Mouse (Mus musculus) heart, postnatal 25 days (tissue): ENCODE measurements around the gene Snrnp35. TPM values are rescaled to one million over a fixed set of nuclear protein-coding genes. Genes with fewer than 3 reads are reported as not detected.

Source experiments
- DNase-seq: peaks from one replicate; pipeline ENCODE4 v3.0.0; 2022; ENCODE audit warnings: low spot score
- intact Hi-C: fragments of 180-260 bp; cut with DNase I; formaldehyde crosslinking; loops from one replicate; pipeline ENCODE4 v1.15.1; 2025
- total RNA-seq, 2 experiments: library from RNA; stranded (reverse); gene quantifications; 2 replicates each; pipeline ENCODE4 v1.2.3; 2021

Snrnp35 gene
- total RNA-seq: 10 to 100 TPM; 10.0 to 12.7 TPM

DNA sequence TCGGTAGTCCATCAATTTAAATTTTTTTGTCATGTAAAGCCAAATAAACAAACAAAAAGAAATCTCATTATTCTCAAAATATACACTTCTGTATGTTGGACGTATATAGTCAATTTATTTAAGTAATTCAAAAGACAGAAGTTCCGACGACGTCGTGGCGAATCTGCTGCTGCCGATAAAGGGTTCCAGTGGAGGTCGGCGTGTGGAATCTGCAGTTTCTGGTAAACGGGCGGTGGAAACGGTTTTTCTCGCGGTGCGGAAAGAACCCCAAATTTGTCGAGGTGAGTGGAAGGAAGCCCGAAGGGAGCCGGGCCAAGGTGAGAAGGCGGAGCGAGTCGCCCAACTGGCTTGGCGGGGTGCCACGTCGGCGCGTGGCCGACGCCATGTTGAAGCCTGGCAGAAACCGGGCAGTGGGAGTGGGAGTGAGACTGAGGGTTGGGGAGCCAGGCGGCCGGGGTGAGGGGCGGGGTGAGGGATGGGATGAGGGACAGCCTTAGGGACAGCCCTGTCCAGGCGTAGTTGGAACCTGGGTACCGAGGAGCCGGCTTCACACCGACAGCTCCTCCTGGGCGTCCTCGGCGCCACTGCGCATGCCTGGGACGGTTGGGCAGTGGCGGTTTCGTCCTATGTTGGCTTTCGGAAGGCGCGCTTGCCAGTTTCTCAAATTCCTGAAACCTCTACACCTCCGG is at the start of gene Snrnp35:
Gene Snrnp35, plus strand, starts transcription at position 169 of the 689 bp plus-strand sequence.
- intact Hi-C loops: loop anchor here (5.0 kb wide), 2 partner anchors 36 to 54 kb away; no protein-coding TSS in a partner anchor
- DNase-seq: peak; percentile 86

DNA sequence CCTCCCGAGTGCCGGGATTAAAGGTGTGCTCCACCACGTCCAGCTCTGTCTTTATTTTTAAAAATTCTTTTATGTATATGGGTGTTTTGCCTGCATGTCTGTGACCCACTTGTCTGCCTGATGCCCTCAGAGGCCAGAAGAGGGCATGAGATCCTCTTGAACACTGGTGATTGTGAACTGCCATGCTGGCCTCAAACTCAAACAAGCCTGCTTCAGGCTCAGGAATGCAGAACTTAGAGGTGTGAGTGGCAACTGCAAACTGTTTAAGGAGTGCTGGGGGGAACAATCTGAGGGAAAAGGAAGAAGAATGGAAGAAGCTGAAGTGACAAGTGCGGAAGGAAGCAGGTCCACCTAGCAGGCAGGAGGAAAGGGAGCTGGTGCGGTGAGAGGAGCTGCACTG is 44.7 kb upstream of the Snrnp35 start:
- no peak for DNase-seq
- intact Hi-C loops: loop anchor here (5.0 kb wide), 1 partner anchor 39 kb away; the partner anchor contains the start of gene Rilpl2

- DNase-seq: no peak
- intact Hi-C loops: loop anchor here (5.0 kb wide), 1 partner anchor 39 kb away; the partner anchor contains the start of gene Rilpl2
Observed at GRCm38 (mm10) chr5:124438746-124439145, 44.2 kb upstream of the Snrnp35 start.

- intact Hi-C loops: loop anchor here (5.0 kb wide), 1 partner anchor 38 kb away; the partner anchor contains the start of gene Rilpl2
Observed at GRCm38 (mm10) chr5:124439447-124440093, 43.4 kb upstream of the Snrnp35 start, which contains the start of gene Kmt5a. TSS of gene Kmt5a (plus strand) at chr5:124439930.

GRCm38 (mm10) chr5:124440094-124440701 is 42.7 kb upstream of the Snrnp35 start:
- intact Hi-C loops: no loop called here
- peak; percentile 55 for DNase-seq

More at GRCm38 (mm10) chr5:124439447-124440093, 43.4 kb upstream of the Snrnp35 start, which contains the start of gene Kmt5a:
- DNase-seq: peak; percentile 93

DNA sequence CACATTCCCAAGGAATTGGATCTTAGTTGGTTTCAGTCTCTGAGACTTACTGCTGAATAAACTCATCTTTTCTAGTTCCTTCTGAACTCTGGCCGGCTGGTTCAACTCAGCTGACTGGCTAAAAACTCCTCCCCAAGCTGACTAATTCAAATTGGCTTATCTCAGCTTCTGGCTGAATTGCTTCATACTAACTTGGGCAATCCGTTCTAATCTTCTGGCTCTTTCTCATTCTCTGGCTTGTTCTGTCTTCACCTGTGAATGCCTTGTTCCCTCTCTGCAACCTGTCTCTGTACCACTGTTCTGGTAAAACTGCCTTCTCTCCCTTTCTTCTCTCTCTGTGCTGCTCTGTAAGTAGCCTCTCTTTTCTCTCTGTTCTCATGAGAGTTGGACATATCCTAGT is 40.3 kb upstream of the Snrnp35 start:
- intact Hi-C loops: no loop called here
- no peak for DNase-seq

DNA sequence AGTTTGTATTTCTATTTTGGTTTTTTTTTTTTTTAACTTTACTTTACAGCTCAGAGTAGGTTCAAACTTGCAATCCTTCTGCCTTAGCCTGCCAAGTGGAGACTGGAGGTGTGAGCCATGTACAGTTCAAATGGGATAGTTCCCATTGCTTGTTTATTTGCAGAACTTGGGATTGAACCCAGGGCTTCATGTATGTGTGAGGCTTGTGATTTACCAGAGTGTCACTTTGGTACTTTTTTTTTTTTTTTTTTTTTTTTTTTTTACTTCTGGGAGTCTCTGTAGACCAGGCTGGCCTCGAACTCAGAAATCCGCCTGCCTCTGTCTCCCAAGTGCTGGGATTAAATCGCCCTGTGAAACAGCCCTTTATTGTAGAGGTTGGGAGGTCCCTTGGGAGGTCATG is 38.7 kb upstream of the Snrnp35 start:
- intact Hi-C loops: no loop called here
- DNase-seq: no peak

DNA sequence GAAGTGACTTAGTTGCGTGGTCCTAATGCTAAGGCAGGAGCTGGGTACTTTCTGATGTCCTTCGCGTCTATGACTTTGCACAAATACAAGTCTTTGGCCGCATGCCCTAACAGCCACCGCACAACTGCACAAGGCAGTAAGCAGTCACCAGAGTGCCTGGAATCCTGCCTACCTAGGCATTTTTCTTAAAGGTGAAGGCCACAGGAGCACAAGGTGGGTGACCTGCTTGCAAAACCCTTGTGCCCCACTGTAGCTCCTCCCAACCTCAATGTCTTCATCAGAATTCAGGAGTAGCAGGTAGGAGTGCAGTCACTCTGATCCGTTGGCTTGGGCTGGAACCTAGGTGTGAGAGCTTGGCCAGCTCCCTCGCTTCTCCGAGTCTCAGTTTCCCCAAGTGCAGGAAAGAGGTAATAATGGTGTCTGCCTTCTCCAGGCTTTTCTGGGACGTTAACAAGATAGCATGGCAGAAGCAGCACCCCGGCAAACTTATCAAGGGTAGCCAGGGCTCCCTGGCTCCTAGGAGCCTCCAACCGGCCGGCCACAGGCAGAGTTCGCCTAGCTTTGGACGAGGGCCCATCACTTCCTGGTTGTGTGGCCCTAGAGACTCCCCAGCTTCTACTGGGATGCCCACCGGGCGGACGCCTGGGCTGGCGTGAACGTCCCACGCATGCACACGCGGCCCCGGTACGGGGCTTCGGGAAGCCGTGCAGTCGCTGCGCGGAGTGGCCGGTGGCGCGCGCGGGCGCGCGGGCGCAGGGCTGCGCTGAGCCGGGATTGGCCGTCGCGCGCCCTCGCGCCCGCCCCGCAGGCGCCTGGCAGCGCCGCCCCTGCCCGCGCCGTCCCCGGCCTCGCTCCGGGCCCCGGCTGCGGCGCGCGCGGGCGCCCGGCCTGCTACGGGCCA is 38.0 kb upstream of the Snrnp35 start:
- intact Hi-C loops: loop anchor here (5.0 kb wide), 1 partner anchor 37 kb away; the partner anchor contains the start of gene Snrnp35
- peak; percentile 56 for DNase-seq

DNA sequence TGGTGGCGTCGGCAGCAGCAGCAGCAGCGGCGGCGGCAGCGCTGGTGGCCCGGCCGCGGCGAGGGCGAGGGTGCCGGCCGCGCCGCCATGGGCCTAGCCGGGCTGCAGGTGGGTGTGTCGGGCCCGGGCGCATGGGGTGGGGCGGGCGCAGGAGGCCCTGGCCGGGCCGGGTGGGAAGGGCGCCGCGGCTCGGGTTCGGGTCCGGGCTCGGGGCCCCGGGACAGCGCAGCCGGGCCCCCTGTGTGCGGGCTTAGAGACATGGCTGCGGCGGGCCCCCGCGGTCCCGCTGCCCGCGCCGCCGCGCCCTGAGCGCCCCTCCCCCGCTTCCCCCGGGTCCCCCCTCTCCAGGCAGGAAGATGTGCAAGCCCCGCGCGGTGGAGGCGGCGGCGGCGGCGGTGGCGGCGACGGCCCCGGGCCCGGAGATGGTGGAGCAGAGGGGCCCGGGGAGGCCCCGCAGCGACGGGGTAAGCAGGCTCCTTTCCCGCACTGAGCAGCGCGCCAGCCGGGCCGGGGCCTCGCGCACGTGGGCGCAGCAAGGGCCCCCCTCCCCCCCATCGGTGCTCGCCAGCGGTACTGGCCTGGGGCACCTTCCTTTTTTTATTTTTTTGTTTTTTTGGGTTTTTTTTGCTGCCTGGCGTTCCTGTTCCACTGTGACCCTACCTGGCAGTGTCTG is 37.2 kb upstream of the Snrnp35 start:
- intact Hi-C loops: loop anchor here (5.0 kb wide), 1 partner anchor 37 kb away; the partner anchor contains the start of gene Snrnp35
- no peak for DNase-seq

- intact Hi-C loops: loop anchor here (5.0 kb wide), 1 partner anchor 36 kb away; the partner anchor contains the start of gene Snrnp35
- DNase-seq: peak; percentile 60
Observed at GRCm38 (mm10) chr5:124446301-124446881, 36.5 kb upstream of the Snrnp35 start.

DNA sequence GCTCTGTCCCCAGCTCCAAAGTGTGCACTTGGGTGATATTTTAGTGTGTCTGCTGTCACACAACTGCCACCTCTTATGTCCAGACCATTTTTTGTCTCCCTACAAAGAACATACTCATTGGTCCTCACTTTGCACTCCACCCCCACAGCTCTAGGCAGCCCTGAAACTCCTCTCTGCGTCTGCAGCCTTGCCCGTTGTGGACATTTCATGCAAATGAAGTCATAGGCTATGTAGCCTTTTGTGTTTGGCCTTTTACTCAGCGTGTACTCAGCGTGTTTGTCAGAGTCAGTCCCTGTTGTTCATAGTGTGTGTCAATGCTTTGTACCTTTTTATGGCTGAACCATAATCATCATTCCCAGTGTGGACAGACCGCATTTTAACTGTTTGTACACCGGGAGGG is 33.4 kb upstream of the Snrnp35 start:
- intact Hi-C loops: loop anchor here (5.0 kb wide), 1 partner anchor 33 kb away; the partner anchor contains the start of gene Snrnp35
- no peak for DNase-seq

GRCm38 (mm10) chr5:124450051-124450450 is 32.9 kb upstream of the Snrnp35 start:
- intact Hi-C loops: no loop called here
- DNase-seq: no peak

DNA sequence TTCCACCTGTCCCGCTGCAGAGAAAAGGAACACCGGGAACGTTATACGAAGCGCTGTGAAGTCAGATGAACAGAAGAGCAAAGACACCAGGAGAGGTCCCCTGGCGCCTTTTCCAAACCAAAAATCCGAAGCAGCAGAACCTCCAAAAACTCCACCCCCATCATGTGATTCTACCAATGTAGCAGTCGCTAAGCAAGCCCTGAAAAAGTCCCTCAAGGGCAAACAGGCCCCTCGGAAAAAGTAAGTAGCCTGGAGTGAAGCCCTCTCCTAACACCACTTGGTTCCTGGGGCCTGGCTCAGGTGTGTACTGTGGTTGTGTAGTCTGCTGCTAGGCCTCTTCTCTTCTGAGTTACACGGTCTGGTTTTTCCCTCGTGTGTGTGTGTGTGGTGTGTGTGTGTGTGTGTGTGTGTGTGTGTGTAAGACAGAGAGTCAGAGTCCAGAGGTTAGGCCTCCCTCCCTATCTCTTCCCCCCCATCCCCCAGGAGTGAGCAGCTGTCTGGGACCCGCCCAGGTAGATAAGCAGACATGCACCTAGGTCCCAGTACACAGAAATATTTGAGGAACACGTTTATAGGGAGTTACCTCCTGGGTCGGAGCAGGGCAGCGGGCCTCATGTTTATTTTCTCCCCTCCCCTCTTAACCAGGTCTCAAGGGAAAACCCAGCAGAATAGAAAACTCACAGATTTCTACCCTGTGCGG is 32.1 kb upstream of the Snrnp35 start:
- no peak for DNase-seq
- intact Hi-C loops: no loop called here

DNA sequence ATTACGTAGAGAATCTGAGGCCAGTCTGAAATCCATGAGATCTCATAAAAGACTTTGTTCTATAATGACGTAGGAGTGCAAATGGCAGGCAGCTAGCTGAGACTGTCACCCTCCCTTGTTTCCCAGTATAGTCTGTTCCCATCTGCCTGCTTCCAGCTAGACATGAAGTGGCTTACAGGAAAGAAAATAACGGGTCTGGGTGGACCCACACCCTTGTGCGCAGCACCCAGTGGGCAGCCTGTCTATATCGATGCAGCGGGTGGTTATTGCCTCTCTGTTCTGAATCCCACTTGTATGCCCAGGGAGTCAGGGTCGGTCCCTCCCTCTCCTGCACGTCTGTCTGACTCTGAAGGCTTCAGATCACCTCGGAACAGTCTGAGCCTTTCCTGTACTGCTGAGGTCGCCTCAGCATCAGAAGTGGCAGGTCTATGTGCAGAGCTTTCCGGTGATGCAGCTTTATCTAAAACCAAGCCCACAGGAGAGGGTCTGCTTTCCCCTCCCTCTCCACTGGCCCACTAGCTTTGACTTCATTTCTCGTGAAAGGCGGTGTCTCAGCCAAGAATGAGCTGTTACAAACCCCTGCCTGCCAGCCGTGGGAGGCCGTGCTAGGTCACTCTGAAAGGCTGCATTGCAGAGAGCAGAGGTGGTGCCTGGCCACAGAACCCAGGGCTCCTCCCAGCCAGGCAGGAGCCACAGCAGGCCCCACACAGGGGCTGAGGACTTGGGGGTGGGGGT is 30.3 kb upstream of the Snrnp35 start:
- intact Hi-C loops: no loop called here
- DNase-seq: no peak

DNA sequence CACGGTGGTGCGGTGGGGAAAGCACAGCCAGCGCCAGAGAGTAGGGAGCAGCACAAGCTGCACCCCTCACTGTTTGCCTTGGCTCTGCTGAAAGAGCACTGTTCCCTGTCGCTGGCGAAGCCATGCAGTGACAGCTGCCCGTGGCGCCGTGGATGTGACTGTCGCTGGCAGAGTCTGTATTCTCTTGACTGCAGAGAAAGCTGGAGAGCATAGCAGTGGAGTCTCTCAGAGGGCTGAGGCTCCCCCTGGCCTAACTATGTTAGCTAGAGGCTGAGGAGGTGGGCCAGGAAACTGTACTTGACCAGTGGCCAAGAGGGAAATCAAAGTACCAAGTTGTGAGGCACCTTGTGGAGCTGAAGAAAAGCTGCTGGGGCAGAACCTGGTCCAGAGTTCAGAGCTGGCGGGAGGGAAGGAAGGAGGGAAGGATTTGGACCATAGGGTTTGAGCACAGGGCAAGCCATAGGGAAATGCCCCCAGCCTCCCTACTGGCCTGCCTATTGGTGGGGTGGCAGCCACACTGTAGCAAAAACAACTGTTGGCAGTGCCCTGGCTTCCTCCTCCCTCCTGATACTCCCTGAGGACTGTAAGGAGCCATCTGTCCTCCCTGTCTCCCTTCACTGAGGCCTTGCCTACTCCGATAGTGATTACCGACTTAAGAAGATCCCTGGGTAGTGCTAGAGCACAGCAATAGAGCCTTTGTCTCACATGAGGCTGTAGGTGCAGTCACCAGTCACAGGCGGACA is 29.4 kb upstream of the Snrnp35 start:
- intact Hi-C loops: no loop called here
- DNase-seq: no peak

DNA sequence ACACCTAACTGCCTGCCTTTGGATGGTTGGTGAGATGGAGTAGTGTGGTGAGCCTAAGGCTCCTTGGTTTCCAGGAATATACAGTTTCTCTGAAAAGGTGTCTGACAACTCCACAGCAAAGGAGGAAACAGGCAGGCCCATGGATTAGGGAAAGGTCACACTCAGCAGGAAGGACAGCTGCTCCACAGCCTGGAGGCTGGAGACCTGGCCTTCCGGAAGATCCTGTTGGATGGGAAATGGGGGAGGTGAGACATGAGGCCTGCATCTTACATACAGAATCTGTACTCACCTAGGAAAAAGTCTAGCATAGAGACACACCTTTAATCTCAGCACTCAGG is 28.9 kb upstream of the Snrnp35 start:
- intact Hi-C loops: no loop called here
- DNase-seq: no peak

DNA sequence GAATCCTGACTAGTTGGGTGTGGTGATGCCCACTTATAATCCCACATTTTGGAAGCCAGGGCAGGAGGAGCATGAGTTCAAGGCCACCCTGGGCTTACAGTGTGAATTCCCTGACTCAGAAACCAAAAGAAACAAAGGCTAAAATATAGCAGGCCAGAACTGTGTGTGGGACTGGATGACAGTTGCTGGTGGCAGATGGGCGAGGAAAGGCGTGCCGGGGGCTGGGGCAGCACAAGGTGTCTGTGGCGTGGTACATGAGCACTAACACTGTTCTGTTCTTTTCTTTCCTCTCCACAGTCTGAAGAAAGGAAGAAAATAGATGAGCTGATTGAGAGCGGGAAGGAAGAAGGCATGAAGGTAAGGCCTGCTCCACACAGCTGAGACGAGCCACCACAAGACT is 26.2 kb upstream of the Snrnp35 start:
- intact Hi-C loops: no loop called here
- DNase-seq: no peak
